Mouse (Mus musculus) adrenal gland (tissue): ENCODE measurements around the gene Glce.

Experiments
- intact Hi-C: fragments of 180-260 bp; cut with DNase I; formaldehyde crosslinking; loops from one replicate; pipeline ENCODE4 v1.15.1; 2025

The Glce gene

GRCm38 (mm10) chr9:62124266-62124665 lies 1.8 kb upstream of the Glce start:
- intact Hi-C loops = loop anchor here (10.0 kb wide), 1 partner anchor 121 kb away; no protein-coding TSS in a partner anchor

DNA sequence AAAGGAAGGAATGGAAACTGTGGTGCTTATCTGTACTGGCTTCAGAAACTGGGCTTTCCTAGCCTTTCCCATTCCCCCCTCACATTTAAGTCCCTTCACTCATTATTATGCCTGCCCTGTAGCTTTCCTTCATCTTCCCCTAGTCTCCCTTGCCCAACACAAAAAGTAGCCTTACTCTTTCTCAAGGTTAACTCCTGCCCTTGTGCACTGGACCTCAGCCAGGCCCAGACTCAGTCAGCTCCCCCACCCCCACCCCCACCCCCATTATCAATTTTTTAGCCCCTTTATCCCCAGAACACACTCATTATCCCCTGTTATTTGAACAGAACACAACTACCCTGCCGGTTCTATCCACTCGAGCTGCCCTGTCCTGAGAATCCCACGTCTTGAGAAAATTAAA lies 1.0 kb upstream of the Glce start:
- intact Hi-C loops = loop anchor here (10.0 kb wide), 1 partner anchor 121 kb away; no protein-coding TSS in a partner anchor

GRCm38 (mm10) chr9:62121551-62122447 lies 656 bp downstream of the Glce start:
- intact Hi-C loops = loop anchor here (10.0 kb wide), 1 partner anchor 123 kb away; no protein-coding TSS in a partner anchor

DNA sequence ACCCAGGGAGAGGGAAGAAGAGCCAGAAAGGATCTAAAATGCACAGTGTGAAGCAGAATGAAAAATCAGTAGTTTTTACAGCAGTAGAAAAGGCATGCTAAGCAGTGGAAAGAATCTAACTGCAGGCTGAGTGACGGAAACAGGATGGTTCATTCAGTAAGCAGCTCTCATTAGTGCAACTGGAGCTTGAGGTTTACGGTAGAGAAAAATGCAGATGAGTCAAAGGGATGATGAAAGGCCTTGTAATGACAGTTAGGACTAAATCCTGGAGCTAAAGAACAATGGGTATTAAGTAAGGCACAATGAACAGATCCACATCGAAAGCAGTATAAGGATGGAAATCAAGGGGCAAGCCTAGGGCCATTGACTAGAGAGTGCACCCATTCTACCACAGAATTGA lies 3.7 kb downstream of the Glce start:
- intact Hi-C loops = no loop called here

GRCm38 (mm10) chr9:62115826-62116225 lies 6.6 kb downstream of the Glce start:
- intact Hi-C loops = no loop called here

GRCm38 (mm10) chr9:62096603-62097002 lies 25.9 kb downstream of the Glce start:
- intact Hi-C loops = no loop called here

DNA sequence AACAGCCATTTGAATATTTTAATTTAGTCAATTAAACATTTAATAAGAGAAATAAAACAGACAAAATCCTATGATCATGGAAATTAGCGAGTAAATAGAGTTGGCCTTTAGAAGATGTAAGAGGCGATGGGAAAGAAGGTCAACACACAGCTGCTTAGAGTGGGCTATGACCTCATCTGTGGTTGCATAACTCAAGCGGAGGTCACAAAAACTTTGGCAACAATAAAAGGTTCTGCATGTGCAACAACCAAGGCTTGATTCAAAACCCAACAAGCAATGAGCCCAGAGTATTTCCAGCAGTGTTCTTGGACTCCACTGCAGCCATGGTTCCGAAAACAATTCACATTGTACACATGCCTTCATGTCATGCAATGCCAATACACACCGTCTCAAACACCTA lies 30.9 kb downstream of the Glce start:
- intact Hi-C loops = no loop called here

- intact Hi-C loops = no loop called here
Measured at GRCm38 (mm10) chr9:62085548-62085947, 36.9 kb downstream of the Glce start.

DNA sequence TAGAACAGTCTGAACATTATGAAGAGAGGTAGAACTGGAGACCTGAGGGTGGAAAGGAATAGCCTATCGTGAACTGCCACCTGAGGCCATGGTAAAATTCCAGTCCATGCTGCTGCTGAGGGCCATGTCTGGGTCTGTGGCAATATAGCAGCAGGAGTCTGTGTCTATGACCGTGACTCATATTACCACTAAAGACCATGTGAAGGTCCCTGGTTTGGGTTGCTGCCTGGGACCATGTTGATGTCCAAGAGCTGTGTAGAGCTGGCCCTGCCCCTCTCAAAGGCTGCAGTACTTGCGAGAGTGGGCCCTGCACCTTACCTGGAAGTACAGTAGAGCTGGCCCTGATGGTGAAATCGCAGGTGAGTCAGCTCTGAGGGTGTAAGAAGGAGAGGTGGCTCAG lies 37.6 kb downstream of the Glce start:
- intact Hi-C loops = no loop called here

GRCm38 (mm10) chr9:62082986-62083385 lies 39.5 kb downstream of the Glce start:
- intact Hi-C loops = no loop called here

GRCm38 (mm10) chr9:62081542-62081941 lies 40.9 kb downstream of the Glce start:
- intact Hi-C loops = no loop called here

DNA sequence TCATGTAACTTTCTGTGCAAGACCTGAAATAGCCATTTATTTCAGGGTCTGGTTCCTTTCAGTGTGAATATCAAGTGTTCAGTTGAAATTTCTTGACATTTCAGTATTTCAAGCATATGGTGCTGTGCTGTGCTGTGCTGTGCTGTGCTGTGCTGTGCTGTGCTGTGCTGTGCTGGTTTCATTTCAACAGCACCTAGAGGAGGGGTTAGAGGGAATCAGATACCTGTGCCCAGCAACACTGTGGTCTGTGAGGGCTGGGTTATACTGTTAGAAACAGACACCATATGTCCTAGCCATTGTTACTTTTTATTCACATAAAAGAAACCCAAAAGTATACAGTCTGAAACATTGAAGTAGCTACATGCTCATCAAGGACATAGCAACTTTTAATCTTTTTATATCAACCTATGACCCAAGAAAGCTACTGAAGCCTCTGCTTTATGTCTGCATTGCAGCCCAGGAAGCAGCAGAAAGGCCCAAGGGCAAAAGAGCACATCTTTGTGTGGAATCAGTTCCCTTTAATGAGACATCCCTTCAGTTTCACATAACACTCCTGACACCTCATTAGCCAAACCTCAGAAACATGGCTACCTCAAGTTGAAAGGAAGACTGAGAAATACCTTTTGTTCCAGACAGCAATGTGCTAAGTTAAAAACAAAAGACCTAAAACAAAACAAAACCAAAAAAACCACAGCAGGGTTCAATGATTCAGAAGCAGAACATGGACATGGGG lies 42.3 kb downstream of the Glce start:
- intact Hi-C loops = no loop called here

DNA sequence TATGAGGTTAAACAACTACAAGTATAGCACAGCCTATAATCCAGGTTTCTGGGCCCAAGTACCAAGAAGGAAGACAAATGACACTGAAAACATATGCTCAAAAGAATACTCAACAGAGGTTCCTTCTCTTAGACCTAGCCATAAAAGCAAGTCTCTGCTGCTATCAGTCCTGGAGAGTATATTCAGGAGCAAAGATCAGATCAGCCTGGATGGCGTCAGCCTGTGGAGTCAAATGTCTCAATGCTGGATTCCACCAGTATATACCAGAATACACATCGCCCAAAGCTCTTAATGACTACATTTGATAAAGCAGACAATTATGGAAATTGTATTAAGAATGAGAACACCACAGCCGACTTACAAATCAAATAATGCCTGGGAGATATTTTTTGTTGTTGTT lies 60.2 kb downstream of the Glce start:
- intact Hi-C loops = no loop called here

GRCm38 (mm10) chr9:62060431-62060830 lies 62.0 kb downstream of the Glce start:
- intact Hi-C loops = no loop called here

- intact Hi-C loops = no loop called here
Measured at GRCm38 (mm10) chr9:62059941-62060340, 62.5 kb downstream of the Glce start.

DNA sequence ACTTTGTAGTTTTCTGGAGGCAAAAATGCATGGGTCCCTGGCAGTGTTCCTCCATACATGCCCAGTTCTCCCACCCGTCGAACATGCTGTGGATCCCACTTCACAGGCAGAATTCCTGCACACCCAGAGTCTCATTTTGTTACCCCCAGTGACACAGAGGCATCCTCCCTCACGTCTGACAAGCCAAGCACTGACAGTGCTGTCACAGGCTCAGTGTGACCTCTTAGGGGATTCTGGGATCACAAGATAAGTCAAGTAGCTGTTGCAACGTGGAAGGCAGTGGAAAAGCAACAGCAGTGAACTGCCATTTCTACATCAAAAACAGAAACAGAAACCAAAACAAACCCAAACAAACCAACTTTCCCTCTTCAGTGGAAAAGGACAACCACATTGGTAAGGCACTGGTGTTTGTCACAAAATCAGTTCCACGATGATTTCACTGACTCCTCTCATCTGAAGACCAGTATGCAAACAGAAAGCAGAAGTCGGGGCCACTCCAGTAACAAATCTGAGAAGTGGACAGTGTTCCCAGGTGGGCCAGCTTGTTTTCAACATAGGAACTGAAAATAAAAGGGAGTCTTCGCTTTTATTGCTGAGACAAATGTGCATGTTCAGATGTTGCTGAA lies 64.5 kb downstream of the Glce start:
- intact Hi-C loops = no loop called here

DNA sequence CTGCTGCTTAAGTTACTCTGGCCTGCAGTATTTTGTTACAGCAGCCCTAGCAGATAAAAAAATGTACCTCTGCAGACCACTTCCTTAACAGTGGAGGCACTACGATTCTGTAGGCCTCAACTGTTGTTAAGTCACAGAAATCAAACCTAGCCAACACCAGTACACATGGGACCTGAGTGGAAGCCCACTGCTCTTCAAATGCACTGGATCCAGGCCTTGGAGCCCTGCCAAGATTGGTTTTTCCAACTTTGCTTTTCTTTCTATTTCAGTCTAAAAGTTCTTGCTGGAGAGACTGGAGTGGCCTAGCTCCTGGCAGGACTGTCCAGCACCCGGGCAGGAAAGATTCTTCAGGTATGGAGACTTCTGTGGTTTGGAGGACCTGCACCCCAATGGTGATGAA lies 66.2 kb downstream of the Glce start:
- intact Hi-C loops = no loop called here

GRCm38 (mm10) chr9:62050801-62051200 lies 71.7 kb downstream of the Glce start:
- intact Hi-C loops = no loop called here

- intact Hi-C loops = no loop called here
Measured at GRCm38 (mm10) chr9:62049166-62049565, 73.3 kb downstream of the Glce start.

- intact Hi-C loops = no loop called here
Measured at GRCm38 (mm10) chr9:62042167-62042566, 80.3 kb downstream of the Glce start.

DNA sequence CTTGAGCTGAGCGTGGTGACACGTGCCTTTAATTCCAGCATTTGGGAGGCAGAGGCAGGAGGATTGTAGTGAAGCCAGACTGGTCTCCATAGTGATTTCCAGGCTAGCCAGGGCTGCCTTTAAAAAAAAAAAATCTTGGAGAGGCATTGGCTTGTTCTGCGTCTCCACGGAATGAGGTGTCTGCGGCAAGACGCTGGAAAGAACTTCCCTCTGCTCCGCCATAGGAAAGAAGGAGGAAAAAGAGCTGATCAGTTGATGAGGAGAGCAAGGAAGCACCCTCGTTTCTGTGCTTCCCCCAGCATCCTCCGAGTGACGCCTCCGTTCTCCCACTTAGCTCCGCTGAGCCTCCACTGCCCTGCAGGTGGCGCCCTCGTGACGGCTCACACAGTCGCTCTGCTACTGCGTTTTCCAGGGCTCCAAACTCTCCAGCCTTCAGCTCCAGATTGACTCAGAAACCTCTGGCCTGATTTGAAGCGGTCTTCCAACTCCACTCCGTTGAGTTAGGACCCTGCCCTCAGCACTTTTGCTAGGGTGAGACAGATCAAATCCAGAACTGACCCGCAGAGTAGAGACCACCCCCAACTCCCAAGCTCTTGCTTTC lies 82.3 kb downstream of the Glce start:
- intact Hi-C loops = loop anchor here (1.0 kb wide), 1 partner anchor 204 kb away; no protein-coding TSS in a partner anchor
